Mouse (Mus musculus): Measurements from ENCODE around the gene Atp5d. TPM values are rescaled to one million over a fixed set of nuclear protein-coding genes. Genes with fewer than 3 reads are reported as not detected.

Gene Atp5d
- polyA plus RNA-seq, 1 experiment from 2014 or later: 536 TPM

DNA sequence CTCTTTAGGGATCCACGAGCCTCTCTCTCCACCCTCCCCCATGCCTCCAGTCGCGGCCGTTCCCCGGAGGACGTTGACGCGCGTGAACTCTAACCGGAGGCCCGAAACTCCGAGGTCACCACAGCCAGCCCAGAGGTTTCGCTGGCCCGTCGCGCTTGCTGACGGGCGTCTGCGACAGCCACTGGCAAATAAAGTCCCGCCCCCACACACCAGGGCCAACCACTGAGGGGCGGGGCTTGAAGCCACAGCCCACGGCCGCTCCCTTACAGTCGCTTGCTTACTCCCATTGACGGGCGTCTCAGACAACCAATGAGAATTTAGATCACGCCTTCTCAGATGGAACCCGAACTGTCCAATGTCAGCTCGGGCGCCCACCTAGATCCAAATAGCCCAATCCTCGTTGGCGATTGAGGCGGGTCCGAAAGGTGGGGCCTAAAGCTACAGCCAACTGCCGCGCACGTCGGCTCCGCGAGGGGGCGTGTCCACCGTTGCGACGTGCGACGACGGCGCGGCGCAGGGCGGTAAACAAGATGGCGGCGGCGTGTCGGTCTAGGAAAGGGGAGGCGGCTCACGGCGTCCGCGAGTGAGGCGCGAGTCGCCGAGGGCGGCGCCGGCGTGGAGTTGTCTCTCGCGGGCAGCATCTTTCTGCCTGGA, 23.0 kb upstream of the Atp5d start, which contains the start of gene Stk11:
TSS of gene Stk11 (plus strand) at position 514 of the 654 bp plus-strand sequence.
- H3K9me3 ChIP-seq (replicated peaks; ENCODE audit: control insufficient read depth, low read length): no peaks in the 10 kb centered on the region
- peak within 1 kb of the TSS; percentile 92 for H3K4me3 ChIP-seq (replicated peaks; ENCODE audit: low read length)
- WGBS: under 1% methylated on average over 70 of the region's 70 CpGs
- peak within 1 kb of the TSS; percentile 86 for H3K9ac ChIP-seq (ENCODE audit: low read length)
- no peaks in the 10 kb centered on the region for H3K27me3 ChIP-seq (ENCODE audit: control insufficient read depth, insufficient read depth, low read length)
- H3K27ac ChIP-seq (ENCODE audit: low read length): peak within 1 kb of the TSS; percentile 95
- peak; percentile 98 for ATAC-seq (ENCODE audit: insufficient read depth, low FRiP score)
- no peaks in the 10 kb centered on the region for H3K36me3 ChIP-seq (ENCODE audit: control insufficient read depth, insufficient read depth, low read length)
- H3K4me2 ChIP-seq (ENCODE audit: low read depth, low read length): peak within 1 kb of the TSS; percentile 95
- peaks cover 27% of the 10 kb centered on the region for H3K4me1 ChIP-seq (ENCODE audit: control insufficient read depth, insufficient read depth, low read length)

GRCm38 (mm10) chr10:80115944-80116335, 22.5 kb upstream of the Atp5d start:
- Histone ChIP-seq H3K27ac (ENCODE audit: low read length) (peak overlapping the region; percentile 85), H3K4me1 (ENCODE audit: control insufficient read depth, insufficient read depth, low read length) (peaks cover 27% of the 10 kb centered on the region), H3K4me3 (replicated peaks; ENCODE audit: low read length) (peak overlapping the region; percentile 92), H3K36me3 (ENCODE audit: control insufficient read depth, insufficient read depth, low read length) (no peaks in the 10 kb centered on the region), H3K27me3 (ENCODE audit: control insufficient read depth, insufficient read depth, low read length) (no peaks in the 10 kb centered on the region), H3K9me3 (replicated peaks; ENCODE audit: control insufficient read depth, low read length) (no peaks in the 10 kb centered on the region), H3K9ac (ENCODE audit: low read length) (peak overlapping the region; percentile 86), H3K4me2 (ENCODE audit: low read depth, low read length) (peak overlapping the region; percentile 95)
- ATAC-seq (ENCODE audit: insufficient read depth, low FRiP score): no peak
- 0% methylated on average over 63 of the region's 63 CpGs for WGBS

GRCm38 (mm10) chr10:80116563-80116926, 21.9 kb upstream of the Atp5d start:
- Histone ChIP-seq H3K9me3 (replicated peaks; ENCODE audit: control insufficient read depth, low read length) (no peaks in the 10 kb centered on the region), H3K4me2 (ENCODE audit: low read depth, low read length) (peak overlapping the region; percentile 95), H3K4me1 (ENCODE audit: control insufficient read depth, insufficient read depth, low read length) (peaks cover 27% of the 10 kb centered on the region), H3K27ac (ENCODE audit: low read length) (peak overlapping the region; percentile 85; the same call in 1 of the 2 replicates), H3K36me3 (ENCODE audit: control insufficient read depth, insufficient read depth, low read length) (no peaks in the 10 kb centered on the region), H3K9ac (ENCODE audit: low read length) (peak overlapping the region; percentile 86), H3K4me3 (replicated peaks; ENCODE audit: low read length) (peak overlapping the region; percentile 92), H3K27me3 (ENCODE audit: control insufficient read depth, insufficient read depth, low read length) (no peaks in the 10 kb centered on the region)
- ATAC-seq (ENCODE audit: insufficient read depth, low FRiP score): no peak
- under 1% methylated on average over 27 of the region's 27 CpGs for WGBS

GRCm38 (mm10) chr10:80116927-80117691, 21.3 kb upstream of the Atp5d start:
- Histone ChIP-seq H3K4me2 (ENCODE audit: low read depth, low read length) (peak overlapping the region; percentile 95), H3K4me3 (replicated peaks; ENCODE audit: low read length) (peak overlapping the region; percentile 92), H3K4me1 (ENCODE audit: control insufficient read depth, insufficient read depth, low read length) (peaks cover 27% of the 10 kb centered on the region), H3K9me3 (replicated peaks; ENCODE audit: control insufficient read depth, low read length) (no peaks in the 10 kb centered on the region), H3K27me3 (ENCODE audit: control insufficient read depth, insufficient read depth, low read length) (no peaks in the 10 kb centered on the region), H3K27ac (ENCODE audit: low read length) (peak overlapping the region; percentile 85; the same call in 1 of the 2 replicates), H3K9ac (ENCODE audit: low read length) (peak overlapping the region; percentile 86), H3K36me3 (ENCODE audit: control insufficient read depth, insufficient read depth, low read length) (no peaks in the 10 kb centered on the region; the same call in 1 of the 2 replicates)
- WGBS: 2% methylated on average over 30 of the region's 30 CpGs
- no peak for ATAC-seq (ENCODE audit: insufficient read depth, low FRiP score)

GRCm38 (mm10) chr10:80117736-80118135, 20.7 kb upstream of the Atp5d start:
- H3K4me3 ChIP-seq (replicated peaks; ENCODE audit: low read length): peak overlapping the region; percentile 92
- WGBS: 22% methylated on average over 1 of the region's 1 CpGs
- peaks cover 27% of the 10 kb centered on the region for H3K4me1 ChIP-seq (ENCODE audit: control insufficient read depth, insufficient read depth, low read length)
- H3K9me3 ChIP-seq (replicated peaks; ENCODE audit: control insufficient read depth, low read length): no peaks in the 10 kb centered on the region
- H3K27me3 ChIP-seq (ENCODE audit: control insufficient read depth, insufficient read depth, low read length): no peaks in the 10 kb centered on the region
- H3K27ac ChIP-seq (ENCODE audit: low read length): peak overlapping the region; percentile 85; the same call in 1 of the 2 replicates
- H3K4me2 ChIP-seq (ENCODE audit: low read depth, low read length): peak overlapping the region; percentile 95
- peak overlapping the region; percentile 86 for H3K9ac ChIP-seq (ENCODE audit: low read length)
- ATAC-seq (ENCODE audit: insufficient read depth, low FRiP score): no peak
- no peaks in the 10 kb centered on the region; the same call in 1 of the 2 replicates for H3K36me3 ChIP-seq (ENCODE audit: control insufficient read depth, insufficient read depth, low read length)

DNA sequence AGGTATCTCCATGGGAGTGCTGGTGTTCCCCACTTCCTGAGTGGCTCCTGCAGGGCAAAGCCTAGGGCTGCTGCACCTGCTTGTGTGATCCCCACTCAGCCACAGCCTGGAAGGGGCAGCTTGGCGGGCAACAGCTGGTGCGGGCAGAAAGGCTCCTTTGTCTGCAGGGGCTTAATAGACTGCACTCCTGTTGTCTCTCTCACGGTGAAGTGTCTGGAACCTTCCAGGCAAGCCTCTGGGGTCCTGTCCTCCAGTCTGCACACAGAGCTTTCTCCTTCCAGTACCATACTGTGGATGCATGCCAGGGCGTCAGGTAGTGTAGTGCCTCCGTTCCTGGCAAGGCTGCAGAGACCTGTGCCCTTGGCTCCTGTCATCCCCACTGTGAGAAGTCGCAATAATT, 19.9 kb upstream of the Atp5d start:
- no peaks in the 10 kb centered on the region for H3K27me3 ChIP-seq (ENCODE audit: control insufficient read depth, insufficient read depth, low read length)
- WGBS: 74% methylated on average over 6 of the region's 6 CpGs
- peaks cover 27% of the 10 kb centered on the region for H3K4me1 ChIP-seq (ENCODE audit: control insufficient read depth, insufficient read depth, low read length)
- no peak for ATAC-seq (ENCODE audit: insufficient read depth, low FRiP score)
- H3K9ac ChIP-seq (ENCODE audit: low read length): peak overlapping the region; percentile 42; the same call in 1 of the 2 replicates
- no peaks in the 10 kb centered on the region for H3K9me3 ChIP-seq (replicated peaks; ENCODE audit: control insufficient read depth, low read length)
- H3K4me3 ChIP-seq (replicated peaks; ENCODE audit: low read length): peak overlapping the region; percentile 8; the same call in 1 of the 2 replicates
- no peak overlapping the region for H3K27ac ChIP-seq (ENCODE audit: low read length)
- peak overlapping the region; percentile 95 for H3K4me2 ChIP-seq (ENCODE audit: low read depth, low read length)
- H3K36me3 ChIP-seq (ENCODE audit: control insufficient read depth, insufficient read depth, low read length): no peaks in the 10 kb centered on the region; the same call in 1 of the 2 replicates

DNA sequence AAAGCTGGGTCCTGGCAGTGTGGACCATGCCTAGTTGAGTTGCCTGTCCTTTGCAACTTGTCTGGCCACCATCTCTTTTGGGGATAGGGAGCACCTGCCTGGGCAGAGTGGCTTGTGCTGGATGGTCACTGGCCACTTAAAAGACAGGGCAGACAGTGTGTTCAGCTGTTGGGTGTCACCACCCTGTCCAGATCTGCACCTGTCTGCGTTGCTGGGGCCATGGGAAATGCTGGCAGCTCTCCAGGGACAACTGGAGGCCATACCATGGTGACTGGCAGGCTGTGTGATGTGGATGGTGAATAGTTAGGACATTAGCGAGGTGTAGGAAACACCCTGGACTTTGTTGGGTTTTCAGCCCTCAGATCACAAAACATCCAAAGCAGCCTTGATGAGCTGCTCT, 18.3 kb upstream of the Atp5d start:
- Histone ChIP-seq H3K27ac (ENCODE audit: low read length) (no peak overlapping the region), H3K4me1 (ENCODE audit: control insufficient read depth, insufficient read depth, low read length) (peaks cover 23% of the 10 kb centered on the region), H3K9ac (ENCODE audit: low read length) (no peak overlapping the region), H3K4me2 (ENCODE audit: low read depth, low read length) (no peak overlapping the region), H3K36me3 (ENCODE audit: control insufficient read depth, insufficient read depth, low read length) (no peaks in the 10 kb centered on the region; the same call in 1 of the 2 replicates), H3K9me3 (replicated peaks; ENCODE audit: control insufficient read depth, low read length) (no peaks in the 10 kb centered on the region), H3K27me3 (ENCODE audit: control insufficient read depth, insufficient read depth, low read length) (no peaks in the 10 kb centered on the region), H3K4me3 (replicated peaks; ENCODE audit: low read length) (no peak overlapping the region)
- no peak for ATAC-seq (ENCODE audit: insufficient read depth, low FRiP score)
- 76% methylated on average over 2 of the region's 2 CpGs for WGBS

- no peak for ATAC-seq (ENCODE audit: insufficient read depth, low FRiP score)
- no peaks in the 10 kb centered on the region for H3K27me3 ChIP-seq (ENCODE audit: control insufficient read depth, insufficient read depth, low read length)
- WGBS: 74% methylated on average over 2 of the region's 2 CpGs
These were observed 16.8 kb upstream of the Atp5d start for GRCm38 (mm10) chr10:80121639-80122038.

More at GRCm38 (mm10) chr10:80121639-80122038, 16.8 kb upstream of the Atp5d start:
- Histone ChIP-seq H3K9ac (ENCODE audit: low read length) (no peak overlapping the region), H3K4me2 (ENCODE audit: low read depth, low read length) (no peak overlapping the region), H3K4me1 (ENCODE audit: control insufficient read depth, insufficient read depth, low read length) (peaks cover 23% of the 10 kb centered on the region), H3K27ac (ENCODE audit: low read length) (no peak overlapping the region), H3K4me3 (replicated peaks; ENCODE audit: low read length) (no peak overlapping the region), H3K36me3 (ENCODE audit: control insufficient read depth, insufficient read depth, low read length) (no peaks in the 10 kb centered on the region; the same call in 1 of the 2 replicates), H3K9me3 (replicated peaks; ENCODE audit: control insufficient read depth, low read length) (no peaks in the 10 kb centered on the region)

Measured in stomach, embryonic 16.5 days (tissue).